Mouse (Mus musculus): ENCODE measurements around the gene Tlr12. TPM values are rescaled to one million over a fixed set of nuclear protein-coding genes. Genes with fewer than 3 reads are reported as not detected.

Tlr12 gene
- total and polyA plus RNA-seq, 3 experiments: 0.04 to 0.14 (median 0.12) TPM

- Histone ChIP-seq H3K4me2 (ENCODE audit: insufficient read depth, low read depth, poor library complexity, severe bottlenecking) (no peak overlapping the region), H3K9me3 (replicated peaks; ENCODE audit: low read length) (no peaks in the 10 kb centered on the region), H3K79me2 (replicated peaks; ENCODE audit: control insufficient read depth, extremely low read depth, insufficient read depth, poor library complexity, severe bottlenecking) (no peaks in the 10 kb centered on the region), H3K27ac (ENCODE audit: insufficient read depth, low read depth) (no peak overlapping the region), H3K36me3 (replicated peaks in 1 of 2; ENCODE audit: control insufficient read depth in 1 of 2, insufficient read depth in 1 of 2, low read length in 1 of 2) (no peaks in the 10 kb centered on the region), H3K4me1 (ENCODE audit: control insufficient read depth in 1 of 2, insufficient read depth in 2 of 2) (peaks cover 8 to 61% of the 10 kb centered on the region in 2 experiments), H3K27me3 (replicated peaks) (peaks cover 1% of the 10 kb centered on the region), H3K9ac (ENCODE audit: insufficient read depth, low read depth) (no peak overlapping the region), H3K4me3 (replicated peaks in 1 of 3; ENCODE audit: low read depth in 2 of 3, low read length in 2 of 3, poor library complexity in 1 of 3) (no peak overlapping the region)
- TF ChIP-seq USF2 (conservative IDR thresholded peaks at IDR 0.05; ENCODE audit: low read depth, low read length) (no peak), PAX5 (IDR thresholded peaks at IDR 0.05; ENCODE audit: low read length) (no peak)
- dilution Hi-C loops (cut with MboI; ENCODE audit: extremely low pct_ligation_motif_present, extremely low pct_unique_long_range_greater_than_20kb, low sequenced_read_pairs) (no loop called here), in situ Hi-C loops (cut with MboI; ENCODE audit: low pct_ligation_motif_present, low pct_unique_long_range_greater_than_20kb, low sequenced_read_pairs) (no loop called here)
- no peak for DNase-seq (ENCODE audit: extremely low read depth)
Measured at GRCm38 (mm10) chr4:128617363-128618120, 877 bp downstream of the Tlr12 start.

GRCm38 (mm10) chr4:128615761-128616160 lies 2.7 kb downstream of the Tlr12 start:
- Histone ChIP-seq H3K4me2 (ENCODE audit: insufficient read depth, low read depth, poor library complexity, severe bottlenecking) (no peak overlapping the region), H3K36me3 (replicated peaks in 1 of 2; ENCODE audit: control insufficient read depth in 1 of 2, insufficient read depth in 1 of 2, low read length in 1 of 2) (no peaks in the 10 kb centered on the region), H3K27me3 (replicated peaks) (peaks cover 1% of the 10 kb centered on the region), H3K4me1 (ENCODE audit: control insufficient read depth in 1 of 2, insufficient read depth in 2 of 2) (peaks cover 8 to 63% of the 10 kb centered on the region in 2 experiments), H3K4me3 (replicated peaks in 1 of 3; ENCODE audit: low read depth in 2 of 3, low read length in 2 of 3, poor library complexity in 1 of 3) (no peak overlapping the region), H3K27ac (ENCODE audit: insufficient read depth, low read depth) (no peak overlapping the region), H3K79me2 (replicated peaks; ENCODE audit: control insufficient read depth, extremely low read depth, insufficient read depth, poor library complexity, severe bottlenecking) (no peaks in the 10 kb centered on the region), H3K9ac (ENCODE audit: insufficient read depth, low read depth) (no peak overlapping the region), H3K9me3 (replicated peaks; ENCODE audit: low read length) (no peaks in the 10 kb centered on the region)
- dilution Hi-C loops (cut with MboI; ENCODE audit: extremely low pct_ligation_motif_present, extremely low pct_unique_long_range_greater_than_20kb, low sequenced_read_pairs): no loop called here
- no peak for TF ChIP-seq EP300 (IDR thresholded peaks at IDR 0.05; ENCODE audit: low read length)
- TF ChIP-seq JUND (conservative IDR thresholded peaks at IDR 0.05; ENCODE audit: low read depth, low read length): no peak
- no peak for TF ChIP-seq MXI1 (IDR thresholded peaks at IDR 0.05; ENCODE audit: low read depth, low read length)
- TF ChIP-seq ZNF384 (IDR thresholded peaks at IDR 0.05; ENCODE audit: low read depth, low read length): no peak
- TF ChIP-seq ELF1 (IDR thresholded peaks at IDR 0.05; ENCODE audit: low read depth, low read length): no peak
- no peak for TF ChIP-seq MAZ (IDR thresholded peaks at IDR 0.05; ENCODE audit: low read depth, low read length)
- no peak for TF ChIP-seq CHD1 (IDR thresholded peaks at IDR 0.05; ENCODE audit: low read depth, low read length)
- no peak for TF ChIP-seq MAFK (IDR thresholded peaks at IDR 0.05; ENCODE audit: insufficient replicate concordance, low read length)
- TF ChIP-seq POLR2A (IDR thresholded peaks at IDR 0.05; ENCODE audit: low read depth, low read length): no peak
- no peak for TF ChIP-seq USF2 (conservative IDR thresholded peaks at IDR 0.05; ENCODE audit: low read depth, low read length)
- TF ChIP-seq HCFC1 (IDR thresholded peaks at IDR 0.05; ENCODE audit: low read depth, low read length): no peak
- TF ChIP-seq KAT2A (IDR thresholded peaks at IDR 0.05; ENCODE audit: insufficient replicate concordance, low read length): no peak
- no peak for TF ChIP-seq USF1 (IDR thresholded peaks at IDR 0.05; ENCODE audit: low read depth, low read length)
- TF ChIP-seq TBP (conservative IDR thresholded peaks at IDR 0.05; ENCODE audit: low read depth, low read length): no peak
- TF ChIP-seq CTCF (conservative IDR thresholded peaks at IDR 0.05 in 1 of 2, IDR thresholded peaks at IDR 0.05 in 1 of 2; ENCODE audit: low read depth in 2 of 2, low read length in 2 of 2): no peak
- TF ChIP-seq PAX5 (IDR thresholded peaks at IDR 0.05; ENCODE audit: low read length): no peak
- DNase-seq (ENCODE audit: extremely low read depth): no peak
- in situ Hi-C loops (cut with MboI; ENCODE audit: low pct_ligation_motif_present, low pct_unique_long_range_greater_than_20kb, low sequenced_read_pairs): no loop called here

All from CH12.LX (cell line).